Mouse (Mus musculus) intestine, embryonic 15.5 days (tissue): ENCODE measurements around the gene Ttc27. TPM values are rescaled to one million over a fixed set of nuclear protein-coding genes. Genes with fewer than 3 reads are reported as not detected.

Source experiments
- ATAC-seq: fragments of 200-750 bp; cut with Nextera tagmentation; 2 replicates; pipeline ENCODE4 v1.8.0; 2017; ENCODE audit warnings: moderate TSS enrichment, moderate library complexity
- H3K27ac ChIP-seq: fragments of 300-500 bp; sonication (generic); 2 replicates; pipeline ENCODE4 v1.5.1; 2015; ENCODE audit warnings: mild to moderate bottlenecking, inconsistent platforms
- H3K27me3 ChIP-seq: fragments of 300-500 bp; sonication (generic); replicated peaks from 2 replicates; pipeline ENCODE4 v1.6.1; 2015; ENCODE audit warnings: inconsistent platforms
- H3K36me3 ChIP-seq: fragments of 300-500 bp; sonication (generic); 2 replicates; pipeline ENCODE4 v1.6.1; 2015; ENCODE audit warnings: inconsistent platforms
- H3K4me1 ChIP-seq: fragments of 300-500 bp; sonication (generic); replicated peaks from 2 replicates; pipeline ENCODE4 v1.6.1; 2015; ENCODE audit warnings: inconsistent platforms
- H3K4me2 ChIP-seq: fragments of 300-500 bp; sonication (generic); replicated peaks from 2 replicates; pipeline ENCODE4 v1.6.1; 2015; ENCODE audit warnings: mild to moderate bottlenecking, inconsistent platforms
- H3K4me3 ChIP-seq: fragments of 300-500 bp; sonication (generic); replicated peaks from 2 replicates; pipeline ENCODE4 v1.5.1; 2015; ENCODE audit warnings: inconsistent platforms
- H3K9ac ChIP-seq: fragments of 300-500 bp; sonication (generic); 2 replicates; pipeline ENCODE4 v1.6.1; 2015; ENCODE audit warnings: inconsistent platforms
- H3K9me3 ChIP-seq: fragments of 300-500 bp; sonication (generic); 2 replicates; pipeline ENCODE4 v1.6.1; 2016; ENCODE audit warnings: inconsistent platforms
- WGBS: fragments of 180-500 bp; shearing (Covaris S2); methylation state at CpG from one replicate; pipeline ENCODE4 v1.1.7; 2015; 5-methylcytosine and 5-hydroxymethylcytosine counted together
- polyA plus RNA-seq: library from polyadenylated mRNA; unstranded; fragments of >200 nt; fragmentation: Nextera tagmentation; extraction: Ambion mirVana; gene quantifications from 2 replicates; pipeline ENCODE4 v1.2.1, GENCODE M21; 2015

The Ttc27 gene
- polyA plus RNA-seq, 1 experiment from 2014 or later = 22.8 TPM

GRCm38 (mm10) chr17:74710731-74711130 lies 6.8 kb upstream of the Ttc27 start:
- no peaks in the 10 kb centered on the region for H3K36me3 ChIP-seq
- 39% methylated on average over 4 of the region's 4 CpGs for WGBS
- H3K27ac ChIP-seq = no peak overlapping the region
- H3K9me3 ChIP-seq = no peaks in the 10 kb centered on the region
- no peak overlapping the region for H3K4me3 ChIP-seq
- H3K27me3 ChIP-seq = no peaks in the 10 kb centered on the region
- no peak overlapping the region for H3K9ac ChIP-seq
- H3K4me2 ChIP-seq = no peak overlapping the region
- no peaks in the 10 kb centered on the region for H3K4me1 ChIP-seq
- ATAC-seq = peak; percentile 79

- H3K27ac ChIP-seq = no peak overlapping the region; the same call in 1 of the 2 replicates
- no peaks in the 10 kb centered on the region for H3K9me3 ChIP-seq
- H3K4me3 ChIP-seq = no peak overlapping the region
- WGBS = 87% methylated on average over 8 of the region's 8 CpGs
- no peak for ATAC-seq
- no peak overlapping the region for H3K4me2 ChIP-seq
- no peak overlapping the region for H3K9ac ChIP-seq
- no peaks in the 10 kb centered on the region for H3K4me1 ChIP-seq
- no peaks in the 10 kb centered on the region for H3K27me3 ChIP-seq
- H3K36me3 ChIP-seq = no peaks in the 10 kb centered on the region
Measured at GRCm38 (mm10) chr17:74711627-74712026, 5.9 kb upstream of the Ttc27 start.

GRCm38 (mm10) chr17:74715128-74715527 lies 2.4 kb upstream of the Ttc27 start:
- H3K4me3 ChIP-seq = no peak overlapping the region
- no peak overlapping the region for H3K27ac ChIP-seq
- H3K4me2 ChIP-seq = no peak overlapping the region
- no peaks in the 10 kb centered on the region for H3K36me3 ChIP-seq
- H3K27me3 ChIP-seq = no peaks in the 10 kb centered on the region
- WGBS = 62% methylated on average over 3 of the region's 3 CpGs
- no peak for ATAC-seq
- H3K9ac ChIP-seq = no peak overlapping the region
- H3K9me3 ChIP-seq = no peaks in the 10 kb centered on the region
- H3K4me1 ChIP-seq = no peaks in the 10 kb centered on the region; the same call in 1 of the 2 replicates

- 57% methylated on average over 1 of the region's 1 CpGs for WGBS
- no peak for ATAC-seq
- Histone ChIP-seq H3K4me2 (no peak overlapping the region), H3K27ac (no peak overlapping the region), H3K27me3 (no peaks in the 10 kb centered on the region), H3K4me1 (no peaks in the 10 kb centered on the region; the same call in 1 of the 2 replicates), H3K9ac (no peak overlapping the region), H3K36me3 (no peaks in the 10 kb centered on the region), H3K9me3 (no peaks in the 10 kb centered on the region), H3K4me3 (no peak overlapping the region)
Measured at GRCm38 (mm10) chr17:74715724-74716123, 1.8 kb upstream of the Ttc27 start.

- H3K4me2 ChIP-seq = peak overlapping the region; percentile 81
- no peak overlapping the region for H3K4me3 ChIP-seq
- H3K27ac ChIP-seq = no peak overlapping the region
- no peaks in the 10 kb centered on the region for H3K9me3 ChIP-seq
- H3K9ac ChIP-seq = no peak overlapping the region
- no peak for ATAC-seq
- H3K27me3 ChIP-seq = no peaks in the 10 kb centered on the region
- no peaks in the 10 kb centered on the region; the same call in 1 of the 2 replicates for H3K4me1 ChIP-seq
- H3K36me3 ChIP-seq = no peaks in the 10 kb centered on the region
- 47% methylated on average over 3 of the region's 3 CpGs for WGBS
Measured at GRCm38 (mm10) chr17:74716643-74717042, 889 bp upstream of the Ttc27 start.

GRCm38 (mm10) chr17:74717091-74717617 lies 378 bp upstream of the Ttc27 start:
- Histone ChIP-seq H3K4me3 (peak overlapping the region; percentile 87), H3K27ac (peak overlapping the region; percentile 19; the same call in 1 of the 2 replicates), H3K4me1 (no peaks in the 10 kb centered on the region; the same call in 1 of the 2 replicates), H3K36me3 (no peaks in the 10 kb centered on the region), H3K4me2 (peak overlapping the region; percentile 81), H3K9ac (peak overlapping the region; percentile 38), H3K27me3 (no peaks in the 10 kb centered on the region), H3K9me3 (no peaks in the 10 kb centered on the region)
- WGBS = 8% methylated on average over 14 of the region's 14 CpGs
- ATAC-seq = peak; percentile 42

GRCm38 (mm10) chr17:74732872-74733271 lies 15.3 kb downstream of the Ttc27 start:
- H3K4me3 ChIP-seq = no peak overlapping the region
- no peak overlapping the region for H3K27ac ChIP-seq
- peaks cover 4% of the 10 kb centered on the region; the same call in 1 of the 2 replicates for H3K36me3 ChIP-seq
- H3K9ac ChIP-seq = no peak overlapping the region
- H3K9me3 ChIP-seq = no peaks in the 10 kb centered on the region
- no peaks in the 10 kb centered on the region for H3K4me1 ChIP-seq
- no peak overlapping the region for H3K4me2 ChIP-seq
- ATAC-seq = no peak
- H3K27me3 ChIP-seq = no peaks in the 10 kb centered on the region

- H3K36me3 ChIP-seq = peaks cover 4% of the 10 kb centered on the region; the same call in 1 of the 2 replicates
- ATAC-seq = no peak
- H3K27ac ChIP-seq = no peak overlapping the region
- no peaks in the 10 kb centered on the region for H3K9me3 ChIP-seq
- H3K4me3 ChIP-seq = no peak overlapping the region
- no peaks in the 10 kb centered on the region for H3K4me1 ChIP-seq
- 90% methylated on average over 11 of the region's 11 CpGs for WGBS
- H3K9ac ChIP-seq = no peak overlapping the region
- H3K27me3 ChIP-seq = no peaks in the 10 kb centered on the region
- H3K4me2 ChIP-seq = no peak overlapping the region
Measured at GRCm38 (mm10) chr17:74735392-74735791, 17.9 kb downstream of the Ttc27 start.

GRCm38 (mm10) chr17:74749659-74750058 lies 32.1 kb downstream of the Ttc27 start:
- Histone ChIP-seq H3K36me3 (no peaks in the 10 kb centered on the region), H3K4me1 (0 out of 2 replicates have a peak, but pooled peaks cover 3% of the 10 kb centered on the region), H3K27me3 (no peaks in the 10 kb centered on the region), H3K9me3 (no peaks in the 10 kb centered on the region), H3K4me2 (no peak overlapping the region), H3K27ac (no peak overlapping the region), H3K9ac (no peak overlapping the region), H3K4me3 (no peak overlapping the region)
- ATAC-seq = no peak
- WGBS = 67% methylated on average over 1 of the region's 1 CpGs

- Histone ChIP-seq H3K27ac (no peak overlapping the region), H3K9me3 (no peaks in the 10 kb centered on the region), H3K27me3 (no peaks in the 10 kb centered on the region), H3K9ac (no peak overlapping the region), H3K4me2 (no peak overlapping the region), H3K4me3 (no peak overlapping the region), H3K4me1 (0 out of 2 replicates have a peak, but pooled peaks cover 3% of the 10 kb centered on the region), H3K36me3 (no peaks in the 10 kb centered on the region)
- ATAC-seq = no peak
- 90% methylated on average over 4 of the region's 4 CpGs for WGBS
Measured at GRCm38 (mm10) chr17:74751026-74751425, 33.5 kb downstream of the Ttc27 start.

GRCm38 (mm10) chr17:74752906-74753627 lies 35.5 kb downstream of the Ttc27 start:
- ATAC-seq = no peak
- Histone ChIP-seq H3K27me3 (no peaks in the 10 kb centered on the region), H3K36me3 (no peaks in the 10 kb centered on the region), H3K9me3 (no peaks in the 10 kb centered on the region), H3K9ac (no peak overlapping the region), H3K27ac (no peak overlapping the region), H3K4me1 (0 out of 2 replicates have a peak, but pooled peaks cover 3% of the 10 kb centered on the region), H3K4me2 (no peak overlapping the region), H3K4me3 (no peak overlapping the region)
- WGBS = 66% methylated on average over 8 of the region's 8 CpGs

- no peak overlapping the region for H3K4me3 ChIP-seq
- H3K9ac ChIP-seq = no peak overlapping the region
- 0 out of 2 replicates have a peak, but pooled peaks cover 3% of the 10 kb centered on the region for H3K4me1 ChIP-seq
- H3K27ac ChIP-seq = no peak overlapping the region
- WGBS = 70% methylated on average over 5 of the region's 5 CpGs
- ATAC-seq = no peak
- no peaks in the 10 kb centered on the region for H3K9me3 ChIP-seq
- no peaks in the 10 kb centered on the region for H3K27me3 ChIP-seq
- no peak overlapping the region for H3K4me2 ChIP-seq
- H3K36me3 ChIP-seq = no peaks in the 10 kb centered on the region
Measured at GRCm38 (mm10) chr17:74753628-74754104, 36.1 kb downstream of the Ttc27 start.
